Mouse (Mus musculus) layer of hippocampus, postnatal 10 days (tissue): ENCODE results near the gene Apon. TPM values are rescaled to one million over a fixed set of nuclear protein-coding genes. Genes with fewer than 3 reads are reported as not detected.
"Not testable (repeated sequence)": the region's sequence is repeated elsewhere in the genome, so short reads cannot be mapped to it uniquely, and the experiment has no call there.

Experiments
- DNase-seq, 2 experiments: peaks; one replicate each; pipeline ENCODE4 v3.0.0; 2021; ENCODE audit warnings: low spot score in 2 of 2
- total RNA-seq, 2 experiments: library from RNA; stranded (reverse); gene quantifications; 2 replicates each; pipeline ENCODE4 v1.2.3; 2021

Apon gene
- total RNA-seq, 2 experiments from 2014 or later, result not detected

- not testable (repeated sequence) for DNase-seq
Observed at GRCm38 (mm10) chr10:128272819-128273439, 19.0 kb downstream of the Apon start.

GRCm38 (mm10) chr10:128275374-128275773 is 21.5 kb downstream of the Apon start:
- not testable (repeated sequence) for DNase-seq

GRCm38 (mm10) chr10:128278158-128278557 is 24.3 kb downstream of the Apon start:
- DNase-seq, result no peak

- no peak for DNase-seq
Observed at GRCm38 (mm10) chr10:128280943-128281342, 27.0 kb downstream of the Apon start.

GRCm38 (mm10) chr10:128281682-128282081 is 27.8 kb downstream of the Apon start:
- no peak for DNase-seq

GRCm38 (mm10) chr10:128282886-128283450 is 29.1 kb downstream of the Apon start:
- DNase-seq, result no peak

- DNase-seq, result peak; percentile 77 to 80
Observed at GRCm38 (mm10) chr10:128283604-128284579, 30.0 kb downstream of the Apon start.

GRCm38 (mm10) chr10:128290594-128290993 is 36.7 kb downstream of the Apon start:
- DNase-seq, result peak; percentile 17 to 32

GRCm38 (mm10) chr10:128296370-128297090 is 42.6 kb downstream of the Apon start:
- peak; percentile 12 to 20 for DNase-seq

- DNase-seq, result no peak
Observed at GRCm38 (mm10) chr10:128297221-128297620, 43.3 kb downstream of the Apon start.

GRCm38 (mm10) chr10:128297622-128298021 is 43.7 kb downstream of the Apon start:
- DNase-seq, result no peak

GRCm38 (mm10) chr10:128298243-128298642 is 44.3 kb downstream of the Apon start:
- no peak for DNase-seq

- DNase-seq, result no peak
Observed at GRCm38 (mm10) chr10:128298702-128299171, 44.8 kb downstream of the Apon start, which contains the start of gene Il23a. Il23a (minus strand) TSS chr10:128298752.

- no peak for DNase-seq
Observed at GRCm38 (mm10) chr10:128302357-128302756, 48.5 kb downstream of the Apon start.

GRCm38 (mm10) chr10:128302785-128303125 is 48.9 kb downstream of the Apon start:
- no peak for DNase-seq

GRCm38 (mm10) chr10:128303126-128304021 is 49.5 kb downstream of the Apon start, which contains the start of gene Pan2:
Pan2 (plus strand) TSS chr10:128303335.
- DNase-seq, result peak; percentile 100
